Mouse (Mus musculus) midbrain, embryonic 13.5 days (tissue): ENCODE measurements around the gene Olfr539. TPM values are rescaled to one million over a fixed set of nuclear protein-coding genes. Genes with fewer than 3 reads are reported as not detected.
A peak's percentile ranks its signal among the peaks of the same experiment; 100 is the strongest.
"Not testable (repeated sequence)": the region's sequence is repeated elsewhere in the genome, so short reads cannot be mapped to it uniquely, and the experiment has no call there.

ENCODE experiments used
- ATAC-seq: fragments of 200-750 bp; cut with Nextera tagmentation; 2 replicates; pipeline ENCODE4 v1.8.0; 2017; ENCODE audit warnings: mild to moderate bottlenecking, moderate TSS enrichment, moderate library complexity
- H3K27ac ChIP-seq: fragments of 300-500 bp; sonication (generic); 2 replicates; pipeline ENCODE4 v1.5.1; 2015; ENCODE audit warnings: inconsistent platforms, mild to moderate bottlenecking, moderate library complexity
- H3K27me3 ChIP-seq: fragments of 300-500 bp; sonication (generic); 2 replicates; pipeline ENCODE4 v1.6.1; 2015; ENCODE audit warnings: mild to moderate bottlenecking, inconsistent platforms
- H3K36me3 ChIP-seq: fragments of 300-500 bp; sonication (generic); 2 replicates; pipeline ENCODE4 v1.6.1; 2015; ENCODE audit warnings: mild to moderate bottlenecking, inconsistent platforms
- H3K4me1 ChIP-seq: fragments of 300-500 bp; sonication (generic); replicated peaks from 2 replicates; pipeline ENCODE4 v1.6.1; 2015; ENCODE audit warnings: inconsistent platforms
- H3K4me2 ChIP-seq: fragments of 300-500 bp; sonication (generic); replicated peaks from 2 replicates; pipeline ENCODE4 v1.6.1; 2015; ENCODE audit warnings: moderate library complexity, mild to moderate bottlenecking, inconsistent platforms
- H3K4me3 ChIP-seq: fragments of 300-500 bp; sonication (generic); replicated peaks from 2 replicates; pipeline ENCODE4 v1.5.1; 2015; ENCODE audit warnings: mild to moderate bottlenecking, inconsistent platforms
- H3K9ac ChIP-seq: fragments of 300-500 bp; sonication (generic); replicated peaks from 2 replicates; pipeline ENCODE4 v1.6.1; 2015; ENCODE audit warnings: mild to moderate bottlenecking, inconsistent platforms
- H3K9me3 ChIP-seq: fragments of 300-500 bp; sonication (generic); 2 replicates; pipeline ENCODE4 v1.6.1; 2016; ENCODE audit warnings: mild to moderate bottlenecking, inconsistent platforms
- WGBS: fragments of 180-500 bp; shearing (Covaris S2); methylation state at CpG from one replicate; pipeline ENCODE4 v1.1.7; 2015; 5-methylcytosine and 5-hydroxymethylcytosine counted together
- polyA plus RNA-seq: library from polyadenylated mRNA; unstranded; fragments of >200 nt; fragmentation: Nextera tagmentation; extraction: Ambion mirVana; gene quantifications from 2 replicates; pipeline ENCODE4 v1.2.1, GENCODE M21; 2015

Olfr539 gene
- polyA plus RNA-seq = 0.01 TPM in 1 of 2 replicates, not detected in the other

DNA sequence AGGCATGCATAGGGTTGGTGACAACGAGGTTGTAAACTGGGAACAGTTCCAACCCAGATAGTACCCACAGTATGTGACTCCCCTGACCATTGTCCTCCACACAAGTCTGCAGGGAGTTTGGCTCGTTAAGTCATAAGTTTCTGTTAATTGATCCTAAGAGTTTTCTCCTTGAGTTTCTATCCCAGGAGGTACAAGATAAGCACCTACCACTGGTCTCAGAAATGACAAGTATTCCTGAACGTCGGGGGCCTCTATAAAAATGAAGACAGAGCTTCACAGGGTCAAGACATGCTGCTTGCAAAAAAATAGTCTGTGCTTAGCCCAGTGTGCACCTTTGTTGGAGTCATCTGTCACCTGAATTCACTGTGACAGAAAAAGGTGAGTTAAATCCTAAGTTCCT is at the start of gene Olfr539:
TSS of gene Olfr539 (plus strand) at position 301 of the 400 bp plus-strand sequence.
- H3K27ac ChIP-seq = no peak within 1 kb of the TSS
- H3K27me3 ChIP-seq = no peaks in the 10 kb centered on the region
- H3K9me3 ChIP-seq = no peaks in the 10 kb centered on the region
- no peaks in the 10 kb centered on the region for H3K36me3 ChIP-seq
- no peaks in the 10 kb centered on the region for H3K4me1 ChIP-seq
- no peak within 1 kb of the TSS for H3K4me3 ChIP-seq
- no peak within 1 kb of the TSS for H3K9ac ChIP-seq
- 78% methylated on average over 4 of the region's 4 CpGs for WGBS
- ATAC-seq = no peak
- no peak within 1 kb of the TSS for H3K4me2 ChIP-seq

DNA sequence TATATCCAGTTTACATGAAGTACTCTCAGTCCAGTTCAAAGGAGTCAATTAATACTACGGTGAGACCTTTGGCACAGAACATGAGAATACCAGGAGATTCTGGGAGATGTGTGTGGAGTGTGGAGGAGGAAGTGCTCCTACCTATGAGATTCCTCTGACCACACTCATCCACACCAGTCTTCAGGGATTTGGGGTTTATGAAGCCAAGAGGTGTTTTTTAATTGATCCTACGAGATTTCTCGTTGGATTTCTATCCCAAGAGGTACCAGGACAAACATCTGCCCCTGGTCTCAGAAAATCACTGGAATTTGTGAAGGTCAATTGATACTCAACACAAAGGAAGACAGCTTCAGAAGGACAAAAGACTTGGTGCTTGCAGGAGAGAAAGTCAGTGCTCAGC is 31.1 kb upstream of the Olfr539 start, which contains the start of gene Olfr61:
TSS of gene Olfr61 (plus strand) at position 301 of the 400 bp plus-strand sequence.
- ATAC-seq, H3K9ac ChIP-seq, H3K36me3 ChIP-seq, H3K4me1 ChIP-seq, H3K4me3 ChIP-seq, H3K27me3 ChIP-seq, H3K9me3 ChIP-seq, H3K4me2 ChIP-seq, H3K27ac ChIP-seq: not testable (repeated sequence)
- WGBS = 92% methylated on average over 3 of the region's 3 CpGs

DNA sequence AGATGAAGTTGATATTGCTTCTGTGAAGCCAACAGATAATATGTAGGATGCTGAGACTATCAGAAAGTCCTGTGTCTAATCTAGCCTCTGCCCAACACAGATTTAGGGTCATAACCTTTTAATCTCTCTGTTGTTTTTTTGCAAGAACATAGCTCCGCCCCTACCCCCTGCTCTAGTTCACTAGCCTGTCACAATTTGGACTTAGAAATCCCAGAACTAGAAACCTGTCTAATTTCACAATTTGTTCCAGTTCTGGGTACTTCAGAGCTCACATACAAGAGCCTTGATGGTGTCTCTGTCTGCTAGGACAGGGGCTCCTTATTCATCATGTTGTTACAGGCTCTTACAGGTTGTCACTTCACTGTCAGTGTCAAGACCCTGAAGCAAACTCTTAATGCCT is 29.2 kb upstream of the Olfr539 start:
- Histone ChIP-seq H3K4me2 (no peak overlapping the region), H3K27ac (no peak overlapping the region), H3K36me3 (no peaks in the 10 kb centered on the region), H3K4me3 (no peak overlapping the region), H3K9me3 (no peaks in the 10 kb centered on the region), H3K27me3 (no peaks in the 10 kb centered on the region), H3K4me1 (no peaks in the 10 kb centered on the region), H3K9ac (no peak overlapping the region)
- ATAC-seq = no peak
- 48% methylated on average over 1 of the region's 1 CpGs for WGBS

DNA sequence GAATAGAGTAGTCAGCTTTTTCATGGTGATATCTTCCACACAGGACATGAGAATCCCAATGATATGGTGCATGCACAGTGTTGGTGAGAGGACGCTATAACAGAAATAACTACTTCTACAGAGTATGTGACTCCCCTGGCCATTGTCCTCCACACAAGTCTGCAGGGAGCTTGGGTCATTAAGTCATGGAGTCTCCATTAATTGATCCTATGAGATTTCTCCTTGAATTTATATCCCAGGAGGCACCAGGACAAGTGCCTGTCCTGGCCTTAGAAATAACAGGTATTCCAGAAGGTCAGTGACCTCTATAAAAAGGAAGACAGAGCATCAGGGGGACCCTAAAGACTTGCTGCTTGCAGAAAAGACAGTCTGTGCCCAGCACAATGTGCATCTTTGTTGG is 13.6 kb upstream of the Olfr539 start, which contains the start of gene Olfr53:
TSS of gene Olfr53 (plus strand) at position 301 of the 400 bp plus-strand sequence.
- Histone ChIP-seq H3K4me3 (no peak within 1 kb of the TSS), H3K27ac (no peak within 1 kb of the TSS), H3K4me1 (no peaks in the 10 kb centered on the region), H3K9ac (no peak within 1 kb of the TSS), H3K9me3 (no peaks in the 10 kb centered on the region), H3K4me2 (no peak within 1 kb of the TSS), H3K36me3 (no peaks in the 10 kb centered on the region), H3K27me3 (no peaks in the 10 kb centered on the region)
- WGBS = 84% methylated on average over 1 of the region's 1 CpGs
- no peak for ATAC-seq

DNA sequence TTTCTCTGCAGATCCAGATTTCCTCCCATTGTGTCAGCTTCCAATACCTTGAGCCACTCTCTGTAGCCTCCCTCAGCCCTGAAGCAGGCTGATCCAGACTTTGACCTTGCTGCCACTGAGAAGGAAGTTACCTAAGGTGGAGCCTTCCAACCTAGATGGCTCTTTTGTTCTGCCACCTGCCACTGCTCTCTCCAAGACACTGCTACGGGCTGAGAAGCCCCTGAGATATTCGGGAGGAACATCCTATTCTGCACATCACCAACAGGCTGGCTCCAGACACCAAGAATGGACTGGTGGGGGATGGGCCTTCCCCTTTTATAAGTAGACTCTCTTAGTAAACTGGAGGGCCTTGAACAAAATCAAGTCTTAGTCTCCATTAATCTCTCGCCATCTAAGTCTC is 11.0 kb downstream of the Olfr539 start:
- H3K4me3 ChIP-seq, H3K4me2 ChIP-seq, H3K27ac ChIP-seq, H3K4me1 ChIP-seq, H3K27me3 ChIP-seq, H3K9ac ChIP-seq, ATAC-seq, H3K36me3 ChIP-seq, H3K9me3 ChIP-seq: not testable (repeated sequence)
- WGBS = 87% methylated on average over 3 of the region's 3 CpGs

DNA sequence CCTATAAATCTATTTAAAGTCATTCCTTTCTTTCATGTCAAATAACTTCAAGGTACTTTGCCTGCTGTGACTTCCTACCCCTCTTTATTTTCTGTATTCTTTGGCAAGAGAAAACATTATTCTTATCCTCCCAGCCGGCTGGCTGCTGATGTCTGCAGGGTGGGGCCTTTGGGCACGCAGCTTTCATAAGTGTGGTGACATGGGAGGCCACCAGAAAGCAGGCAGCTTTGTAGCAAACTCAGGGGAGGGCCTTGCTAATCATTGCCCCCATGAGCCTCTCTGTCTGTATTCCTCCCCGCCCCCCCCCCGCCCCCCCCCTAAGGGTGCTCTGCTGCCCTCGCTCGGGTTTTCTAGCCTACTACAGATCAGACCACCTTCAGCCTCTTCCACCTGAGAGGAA is 16.1 kb downstream of the Olfr539 start:
- Histone ChIP-seq H3K4me3 (peak overlapping the region; percentile 20; the same call in 1 of the 2 replicates), H3K4me1 (peaks cover 5% of the 10 kb centered on the region; the same call in 1 of the 2 replicates), H3K9me3 (peaks cover 14% of the 10 kb centered on the region), H3K4me2 (peak overlapping the region; percentile 44), H3K36me3 (no peaks in the 10 kb centered on the region), H3K27me3 (no peaks in the 10 kb centered on the region), H3K9ac (no peak overlapping the region), H3K27ac (no peak overlapping the region)
- WGBS = 2% methylated on average over 4 of the region's 6 CpGs
- no peak for ATAC-seq

DNA sequence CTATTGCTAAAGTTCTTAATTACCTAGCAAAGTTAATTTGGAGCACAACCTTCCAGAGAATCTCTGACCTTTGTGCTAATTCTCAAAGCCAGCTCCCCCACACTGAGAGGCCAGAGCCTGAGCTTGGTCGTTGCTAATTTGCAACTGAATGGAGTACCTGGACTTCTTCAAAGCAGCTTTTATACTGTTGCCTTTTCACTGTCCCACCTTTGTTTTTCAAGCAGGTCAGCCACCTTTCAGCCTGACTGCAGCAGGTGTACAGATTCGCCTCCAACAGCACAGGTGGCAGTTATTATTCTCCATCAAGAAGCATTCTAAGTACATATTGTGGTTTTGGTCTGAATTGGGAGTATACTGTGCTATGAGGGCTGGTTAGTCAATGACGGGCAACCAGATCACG is 19.9 kb downstream of the Olfr539 start:
- not testable (repeated sequence) for H3K36me3 ChIP-seq, H3K4me2 ChIP-seq, H3K4me1 ChIP-seq, H3K27me3 ChIP-seq, H3K27ac ChIP-seq, H3K9ac ChIP-seq, H3K4me3 ChIP-seq, ATAC-seq, H3K9me3 ChIP-seq
- WGBS = 70% methylated on average over 4 of the region's 4 CpGs

DNA sequence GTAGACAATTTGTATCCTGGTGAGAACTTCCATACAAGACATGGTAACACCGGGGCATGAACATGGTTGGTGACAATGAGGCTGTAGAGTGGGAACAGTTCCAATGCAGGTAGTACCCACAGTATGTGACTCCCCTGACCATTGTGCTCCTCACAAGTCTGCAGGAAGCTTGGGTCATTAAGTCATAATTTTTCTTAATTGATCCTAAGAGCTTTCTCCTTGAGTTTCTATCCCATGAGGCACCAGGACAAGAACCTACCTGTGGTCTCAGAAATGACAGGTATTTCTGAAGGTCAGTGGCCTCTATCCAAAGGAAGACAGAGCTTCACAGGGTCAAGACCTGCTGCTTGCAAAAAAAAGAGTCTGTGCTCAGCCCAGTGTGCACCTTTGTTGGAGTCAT is 21.9 kb downstream of the Olfr539 start, which contains the start of gene Olfr45:
TSS of gene Olfr45 (plus strand) at position 301 of the 400 bp plus-strand sequence.
- Histone ChIP-seq H3K27me3 (no peaks in the 10 kb centered on the region), H3K4me2 (no peak within 1 kb of the TSS), H3K4me1 (no peaks in the 10 kb centered on the region), H3K27ac (no peak within 1 kb of the TSS), H3K36me3 (no peaks in the 10 kb centered on the region), H3K9ac (no peak within 1 kb of the TSS), H3K4me3 (no peak within 1 kb of the TSS), H3K9me3 (peaks cover 5% of the 10 kb centered on the region; the same call in 1 of the 2 replicates)
- no peak for ATAC-seq
- 94% methylated on average over 1 of the region's 1 CpGs for WGBS

DNA sequence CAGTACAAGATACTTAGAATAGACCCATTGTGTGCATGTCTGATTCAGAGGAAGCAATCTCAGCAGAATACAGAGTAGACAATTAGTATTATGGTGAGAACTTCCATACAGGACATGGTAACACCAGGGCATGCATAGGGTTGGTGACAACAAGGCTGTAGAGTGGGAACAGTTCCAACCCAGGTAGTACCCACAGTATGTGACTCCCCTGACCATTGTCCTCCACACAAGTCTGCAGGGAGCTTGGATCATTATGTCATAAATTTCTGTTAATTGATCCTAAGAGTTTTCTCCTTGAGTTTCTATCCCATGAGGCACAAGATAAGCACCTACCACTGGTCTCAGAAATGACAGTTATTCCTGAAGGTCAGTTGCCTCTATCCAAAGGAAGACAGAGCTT is 37.2 kb downstream of the Olfr539 start, which contains the start of gene Olfr541:
TSS of gene Olfr541 (plus strand) at position 301 of the 400 bp plus-strand sequence.
- no peak within 1 kb of the TSS for H3K27ac ChIP-seq

DNA sequence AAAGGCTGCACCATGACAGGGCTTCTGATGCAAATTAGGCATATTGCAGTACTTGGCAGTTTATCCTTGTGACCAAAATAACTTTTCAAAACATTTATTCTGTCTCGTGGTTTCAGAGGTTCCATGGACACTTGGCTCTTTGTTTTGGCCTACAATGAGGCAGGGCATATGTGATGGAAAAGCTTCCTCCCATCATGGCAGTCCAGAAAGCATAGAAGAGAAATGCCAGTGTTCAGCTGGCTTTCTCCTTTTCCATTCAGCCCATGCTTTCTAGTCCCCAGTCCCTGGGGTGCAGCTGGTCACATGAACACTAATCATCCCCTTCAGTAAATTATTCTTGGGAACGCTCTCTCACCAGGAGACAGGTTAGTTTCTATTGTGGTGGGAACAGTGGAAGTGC is 46.6 kb downstream of the Olfr539 start:
- no peaks in the 10 kb centered on the region for H3K27me3 ChIP-seq

More for the DNA sequence above, 37.2 kb downstream of the Olfr539 start, which contains the start of gene Olfr541:
- Histone ChIP-seq H3K27me3 (no peaks in the 10 kb centered on the region), H3K36me3 (no peaks in the 10 kb centered on the region), H3K4me1 (no peaks in the 10 kb centered on the region), H3K9ac (no peak within 1 kb of the TSS), H3K4me2 (no peak within 1 kb of the TSS), H3K9me3 (no peaks in the 10 kb centered on the region), H3K4me3 (no peak within 1 kb of the TSS)
- no peak for ATAC-seq

DNA sequence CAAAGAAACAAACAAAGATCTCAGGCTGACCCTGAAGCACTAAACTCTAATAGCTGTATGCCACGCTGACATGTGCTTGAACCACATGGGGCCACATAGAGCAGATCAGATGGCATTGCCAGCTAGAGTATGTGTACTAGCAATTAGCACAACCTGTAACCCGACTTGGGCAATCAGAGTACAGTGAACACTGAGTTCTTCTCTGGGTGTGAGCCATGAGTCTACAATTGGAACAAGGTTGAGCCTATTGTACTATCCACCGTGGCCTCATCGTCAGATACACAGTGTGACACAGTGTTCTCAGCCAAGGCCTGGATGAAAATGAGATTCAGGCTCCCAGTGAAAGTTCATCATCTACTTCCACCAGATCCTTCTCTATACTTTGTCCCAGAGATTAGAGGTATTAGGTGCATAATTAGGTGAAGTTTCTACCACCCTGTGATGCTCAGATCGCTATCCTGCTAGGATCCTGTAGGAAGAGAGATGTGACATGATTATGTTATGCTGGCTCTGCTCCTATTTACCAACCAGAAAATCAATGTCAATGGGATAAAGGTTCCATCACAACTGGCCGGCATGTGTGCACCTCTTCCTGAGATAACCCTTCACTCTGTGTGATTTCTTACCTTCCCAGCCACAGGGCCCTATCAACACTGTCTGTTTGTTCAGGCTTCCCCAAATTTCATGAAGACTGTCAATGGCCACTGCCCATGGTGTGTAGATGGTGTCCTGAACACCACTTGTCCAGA is 48.0 kb downstream of the Olfr539 start:
- WGBS = 87% methylated on average over 6 of the region's 6 CpGs
- no peak for ATAC-seq
- Histone ChIP-seq H3K4me2 (no peak overlapping the region), H3K9ac (no peak overlapping the region), H3K27ac (no peak overlapping the region), H3K4me1 (no peaks in the 10 kb centered on the region; the same call in 1 of the 2 replicates), H3K27me3 (no peaks in the 10 kb centered on the region), H3K36me3 (no peaks in the 10 kb centered on the region), H3K9me3 (no peaks in the 10 kb centered on the region), H3K4me3 (no peak overlapping the region)

More for the DNA sequence above, 46.6 kb downstream of the Olfr539 start:
- WGBS = 25% methylated on average over 2 of the region's 2 CpGs
- Histone ChIP-seq H3K4me3 (no peak overlapping the region), H3K4me1 (no peaks in the 10 kb centered on the region; the same call in 1 of the 2 replicates), H3K27ac (no peak overlapping the region), H3K9me3 (no peaks in the 10 kb centered on the region), H3K4me2 (no peak overlapping the region), H3K36me3 (no peaks in the 10 kb centered on the region), H3K9ac (no peak overlapping the region)
- no peak for ATAC-seq

DNA sequence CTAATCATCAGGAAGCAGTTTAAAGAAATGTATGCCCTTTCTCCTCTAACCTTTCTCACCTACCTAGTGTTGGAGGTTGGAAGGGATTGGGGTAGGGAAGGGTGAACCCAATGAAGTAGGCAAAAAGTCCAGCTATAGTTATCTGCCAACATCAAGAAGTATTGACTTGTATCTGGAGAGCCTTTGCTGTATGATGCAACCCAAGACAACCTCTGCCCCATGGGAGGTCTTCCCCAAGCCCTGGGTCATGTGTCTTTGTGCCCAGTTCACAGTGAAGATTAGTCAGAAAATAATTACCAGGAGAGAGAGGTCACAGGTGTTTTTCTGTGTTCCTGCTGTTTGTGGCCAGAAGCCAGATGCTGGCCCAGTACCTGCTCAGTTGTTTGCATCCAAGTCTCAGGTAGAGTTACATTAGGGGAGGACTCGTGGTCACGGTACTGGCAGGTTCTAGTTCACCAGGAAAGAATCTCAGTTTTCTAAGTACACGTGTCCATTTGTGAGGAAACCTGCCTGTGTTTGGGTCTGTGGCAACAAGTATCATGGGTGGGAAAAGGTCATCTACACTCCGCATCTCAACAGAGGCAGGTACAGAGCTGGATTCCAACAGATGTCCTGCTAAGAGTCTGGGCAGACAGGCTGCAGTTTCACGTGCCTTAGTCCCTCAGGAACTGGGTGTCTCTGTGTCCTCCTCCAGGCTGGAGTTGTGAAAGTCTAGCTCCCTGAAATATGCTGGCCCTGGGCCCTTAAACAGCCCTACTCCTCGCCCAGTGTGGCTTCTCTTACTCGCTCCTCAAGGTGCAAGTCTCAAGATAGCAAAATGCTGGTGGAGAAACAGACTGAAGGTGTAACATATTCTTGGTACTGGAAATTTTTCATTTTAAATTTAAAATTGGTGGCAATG is 57.7 kb downstream of the Olfr539 start:
- WGBS = 84% methylated on average over 7 of the region's 7 CpGs
- Histone ChIP-seq H3K27me3 (no peaks in the 10 kb centered on the region), H3K9me3 (no peaks in the 10 kb centered on the region), H3K36me3 (no peaks in the 10 kb centered on the region), H3K27ac (no peak overlapping the region), H3K4me1 (no peaks in the 10 kb centered on the region), H3K4me3 (no peak overlapping the region), H3K4me2 (no peak overlapping the region), H3K9ac (no peak overlapping the region)
- no peak for ATAC-seq
